Mouse (Mus musculus): ENCODE measurements at regions not wholly inside any gene's neighbourhood (a gene's known extent, or its start where the extent isn't known, plus 50 kb on each side); places are given as distances from the start of the nearest gene placed in this dataset.

- Histone ChIP-seq H3K4me1 (peaks cover 26% of the 10 kb centered on the region), H3K36me3 (no peaks in the 10 kb centered on the region), H3K27me3 (ENCODE audit: insufficient read depth, poor library complexity, severe bottlenecking) (peaks cover 100% of the 10 kb centered on the region), H3K9me3 (no peaks in the 10 kb centered on the region), H3K4me3 (no peak overlapping the region; the same call in 1 of the 2 replicates), H3K27ac (no peak overlapping the region)
- no peak for DNase-seq (ENCODE audit: low spot score)
- WGBS = 1% methylated on average over 14 of the region's 14 CpGs
Observed at GRCm38 (mm10) chr3:17790331-17790730, 157.9 kb upstream of the Cypt12 start.

- Histone ChIP-seq H3K4me1 (peaks cover 24% of the 10 kb centered on the region), H3K27ac (no peak overlapping the region), H3K36me3 (no peaks in the 10 kb centered on the region), H3K4me3 (no peak overlapping the region; the same call in 1 of the 2 replicates), H3K27me3 (ENCODE audit: insufficient read depth, poor library complexity, severe bottlenecking) (peaks cover 100% of the 10 kb centered on the region), H3K9me3 (no peaks in the 10 kb centered on the region)
- no peak for DNase-seq (ENCODE audit: low spot score)
- 2% methylated on average over 12 of the region's 12 CpGs for WGBS
Observed at GRCm38 (mm10) chr3:17790816-17791215, 157.4 kb upstream of the Cypt12 start.

DNA sequence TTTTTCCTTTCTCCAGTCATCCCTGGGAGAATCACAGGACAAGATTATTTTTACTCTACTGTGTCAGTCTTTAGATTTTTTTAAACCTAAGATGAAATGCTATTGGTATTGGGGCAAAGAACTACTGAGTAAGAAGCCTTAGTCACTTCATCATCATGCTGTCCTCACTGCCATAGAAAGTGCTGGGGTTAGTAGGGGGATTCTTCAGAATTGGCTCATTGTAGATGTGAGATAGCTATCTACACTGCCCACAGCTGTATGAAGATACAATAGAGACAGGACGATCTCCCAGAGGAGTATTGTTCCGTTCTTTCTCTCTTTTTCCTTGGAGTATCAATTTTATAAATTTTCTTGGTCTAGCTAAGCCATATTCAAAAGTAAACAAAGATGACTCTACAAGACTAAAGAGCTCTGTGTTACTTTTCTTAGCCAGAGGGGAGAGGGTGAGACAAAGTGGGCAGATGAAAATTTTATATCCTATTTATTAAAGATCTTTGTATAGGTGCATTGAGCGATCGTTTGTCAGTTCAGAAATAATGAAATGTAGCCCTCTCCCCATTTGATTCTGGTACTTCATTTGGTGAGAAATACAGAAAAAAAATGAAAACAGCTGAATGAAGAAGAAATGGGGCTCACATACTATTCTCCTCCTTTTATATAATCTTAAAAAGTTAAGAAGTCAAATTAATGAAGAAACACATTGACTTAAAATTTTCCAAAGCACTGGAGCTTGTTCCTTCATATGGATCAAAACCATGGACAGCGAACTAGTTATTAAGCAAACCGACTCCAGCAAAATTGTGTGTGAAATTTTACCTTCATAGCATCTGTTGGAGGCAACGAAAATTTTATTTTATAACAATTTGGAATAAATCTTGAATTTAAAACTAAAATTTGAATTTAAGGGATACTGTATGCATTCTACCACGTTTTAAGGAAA, 156.6 kb upstream of the Cypt12 start:
- 21% methylated on average over 8 of the region's 8 CpGs for WGBS
- H3K9me3 ChIP-seq = no peaks in the 10 kb centered on the region
- no peak overlapping the region for H3K4me3 ChIP-seq
- DNase-seq (ENCODE audit: low spot score) = no peak
- H3K27me3 ChIP-seq (ENCODE audit: insufficient read depth, poor library complexity, severe bottlenecking) = peaks cover 100% of the 10 kb centered on the region
- no peak overlapping the region for H3K27ac ChIP-seq
- no peaks in the 10 kb centered on the region for H3K36me3 ChIP-seq
- peaks cover 16% of the 10 kb centered on the region for H3K4me1 ChIP-seq

DNA sequence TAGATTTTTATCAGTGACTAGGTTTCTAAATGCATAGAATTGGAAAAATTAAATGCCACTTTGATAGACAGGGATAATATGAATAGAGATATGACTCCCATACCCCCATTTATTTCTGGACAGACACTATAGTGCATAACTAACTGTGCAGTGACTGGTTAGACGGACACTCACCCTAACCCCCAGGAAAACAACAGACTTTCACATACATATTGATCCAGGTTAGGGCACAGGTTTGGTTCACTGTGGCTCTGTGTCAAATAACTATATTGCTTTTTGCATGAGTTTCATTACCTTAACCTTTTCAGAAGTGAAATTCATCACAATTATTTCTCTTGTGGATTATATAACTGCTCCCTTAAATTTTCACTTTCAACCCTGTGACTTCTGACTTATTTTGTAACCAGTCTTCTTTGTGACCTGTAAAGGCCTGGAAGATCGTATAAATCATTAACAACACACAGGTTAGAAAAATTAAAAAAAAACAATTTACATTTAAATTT, 155.6 kb upstream of the Cypt12 start:
- no peak for DNase-seq (ENCODE audit: low spot score)
- no peak overlapping the region for H3K4me3 ChIP-seq
- WGBS = 35% methylated on average over 2 of the region's 2 CpGs

GRCm38 (mm10) chr3:17793646-17794250, 154.5 kb upstream of the Cypt12 start:
- H3K9me3 ChIP-seq = no peaks in the 10 kb centered on the region
- H3K4me3 ChIP-seq = peak overlapping the region; percentile 56
- DNase-seq (ENCODE audit: low spot score) = no peak
- H3K27ac ChIP-seq = no peak overlapping the region
- H3K36me3 ChIP-seq = no peaks in the 10 kb centered on the region
- H3K4me1 ChIP-seq = peaks cover 12% of the 10 kb centered on the region; the same call in 1 of the 2 replicates
- WGBS = 0% methylated on average over 24 of the region's 24 CpGs
- H3K27me3 ChIP-seq (ENCODE audit: insufficient read depth, poor library complexity, severe bottlenecking) = peaks cover 87% of the 10 kb centered on the region

More for the DNA sequence above, 155.6 kb upstream of the Cypt12 start:
- no peak overlapping the region for H3K27ac ChIP-seq
- H3K4me1 ChIP-seq = peaks cover 12% of the 10 kb centered on the region; the same call in 1 of the 2 replicates
- H3K9me3 ChIP-seq = no peaks in the 10 kb centered on the region
- H3K36me3 ChIP-seq = no peaks in the 10 kb centered on the region
- H3K27me3 ChIP-seq (ENCODE audit: insufficient read depth, poor library complexity, severe bottlenecking) = peaks cover 99% of the 10 kb centered on the region

GRCm38 (mm10) chr3:17794251-17795061, 153.8 kb upstream of the Cypt12 start:
- Histone ChIP-seq H3K9me3 (no peaks in the 10 kb centered on the region), H3K36me3 (no peaks in the 10 kb centered on the region), H3K27me3 (ENCODE audit: insufficient read depth, poor library complexity, severe bottlenecking) (peaks cover 80% of the 10 kb centered on the region), H3K27ac (no peak overlapping the region), H3K4me1 (peaks cover 12% of the 10 kb centered on the region; the same call in 1 of the 2 replicates), H3K4me3 (peak overlapping the region; percentile 56)
- WGBS = under 1% methylated on average over 46 of the region's 46 CpGs
- no peak for DNase-seq (ENCODE audit: low spot score)

DNA sequence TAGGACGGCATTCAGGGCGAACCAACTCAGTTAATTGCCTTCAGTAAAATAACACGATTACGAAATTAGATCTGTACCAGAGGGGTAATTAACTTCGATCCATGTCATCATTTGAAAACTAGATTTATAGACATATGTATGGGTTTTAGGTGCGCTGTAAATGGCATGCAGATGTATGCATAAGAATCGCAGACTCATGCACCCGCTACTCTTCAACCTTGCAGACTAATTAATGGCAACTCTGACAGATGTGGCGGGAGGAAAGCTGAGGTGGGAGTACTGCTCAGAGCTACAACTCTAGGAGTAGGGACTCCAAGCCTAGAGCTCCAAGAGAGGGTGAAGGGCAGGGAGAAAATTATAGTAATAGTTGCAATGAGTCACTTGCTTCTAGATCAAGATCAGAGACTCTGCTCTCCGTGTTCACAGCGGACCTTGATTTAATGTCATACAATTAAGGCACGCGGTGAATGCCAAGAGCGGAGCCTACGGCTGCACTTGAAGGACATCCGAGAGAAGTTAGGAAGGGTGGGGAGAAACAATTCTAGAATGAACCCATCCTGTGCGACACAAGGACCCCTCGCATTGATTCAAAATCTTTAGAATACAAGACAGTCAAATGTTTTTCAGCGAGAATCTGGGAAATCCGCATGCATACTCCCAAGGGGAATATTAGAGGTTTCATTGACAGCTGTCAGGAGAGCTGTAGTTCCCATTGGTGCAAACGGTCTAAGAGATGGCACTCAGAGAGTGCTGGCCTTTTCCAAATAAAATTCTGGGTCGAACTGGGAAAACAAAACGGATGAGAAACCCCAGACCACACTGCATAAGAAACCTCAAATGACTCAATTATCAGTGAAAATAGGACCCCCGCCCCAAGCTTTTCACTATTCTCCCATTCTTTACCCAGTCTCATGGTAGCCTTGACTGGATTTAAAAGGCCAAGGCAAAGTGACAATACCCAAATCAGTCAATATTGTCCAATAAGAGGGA, 152.6 kb upstream of the Cypt12 start:
- no peaks in the 10 kb centered on the region for H3K36me3 ChIP-seq
- no peaks in the 10 kb centered on the region for H3K9me3 ChIP-seq
- peaks cover 12% of the 10 kb centered on the region; the same call in 1 of the 2 replicates for H3K4me1 ChIP-seq
- no peak overlapping the region for H3K4me3 ChIP-seq
- no peak overlapping the region for H3K27ac ChIP-seq
- DNase-seq (ENCODE audit: low spot score) = no peak
- peaks cover 69% of the 10 kb centered on the region for H3K27me3 ChIP-seq (ENCODE audit: insufficient read depth, poor library complexity, severe bottlenecking)
- 3% methylated on average over 24 of the region's 24 CpGs for WGBS

GRCm38 (mm10) chr3:17796766-17797165, 151.4 kb upstream of the Cypt12 start:
- no peak for DNase-seq (ENCODE audit: low spot score)
- H3K9me3 ChIP-seq = no peaks in the 10 kb centered on the region
- WGBS = 15% methylated on average over 3 of the region's 3 CpGs
- H3K4me1 ChIP-seq = peaks cover 12% of the 10 kb centered on the region; the same call in 1 of the 2 replicates
- H3K36me3 ChIP-seq = no peaks in the 10 kb centered on the region
- H3K4me3 ChIP-seq = no peak overlapping the region
- H3K27ac ChIP-seq = no peak overlapping the region
- H3K27me3 ChIP-seq (ENCODE audit: insufficient read depth, poor library complexity, severe bottlenecking) = peaks cover 57% of the 10 kb centered on the region

DNA sequence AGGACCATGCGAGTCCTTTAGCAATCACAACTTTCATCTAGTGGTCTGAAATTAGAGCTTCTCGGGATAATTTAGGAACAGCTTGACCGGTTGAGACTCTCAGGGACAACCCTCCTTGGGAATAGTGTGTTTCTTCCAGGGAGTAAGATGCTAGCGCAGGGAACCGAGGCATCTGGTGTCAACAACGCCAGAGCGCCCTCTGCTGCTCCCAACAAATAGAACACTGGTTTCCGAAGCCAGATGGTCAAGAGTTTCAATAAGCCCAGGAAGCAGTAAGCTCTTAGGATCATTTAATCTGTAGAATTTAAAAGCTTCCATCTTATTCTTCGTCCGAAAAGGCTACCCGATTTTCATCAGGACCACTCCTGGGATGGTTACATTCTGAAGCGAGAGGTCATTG, 149.8 kb upstream of the Cypt12 start:
- peaks cover 12% of the 10 kb centered on the region; the same call in 1 of the 2 replicates for H3K4me1 ChIP-seq
- no peak overlapping the region for H3K4me3 ChIP-seq
- DNase-seq (ENCODE audit: low spot score) = no peak
- no peak overlapping the region for H3K27ac ChIP-seq
- H3K27me3 ChIP-seq (ENCODE audit: insufficient read depth, poor library complexity, severe bottlenecking) = peaks cover 41% of the 10 kb centered on the region
- no peaks in the 10 kb centered on the region for H3K9me3 ChIP-seq
- WGBS = 5% methylated on average over 12 of the region's 12 CpGs
- H3K36me3 ChIP-seq = no peaks in the 10 kb centered on the region

- no peak overlapping the region for H3K4me3 ChIP-seq
- H3K27me3 ChIP-seq (ENCODE audit: insufficient read depth, poor library complexity, severe bottlenecking) = peaks cover 33% of the 10 kb centered on the region
- H3K9me3 ChIP-seq = no peaks in the 10 kb centered on the region
- no peak overlapping the region for H3K27ac ChIP-seq
- peaks cover 5% of the 10 kb centered on the region; the same call in 1 of the 2 replicates for H3K4me1 ChIP-seq
- DNase-seq (ENCODE audit: low spot score) = no peak
- H3K36me3 ChIP-seq = no peaks in the 10 kb centered on the region
- WGBS = 42% methylated on average over 6 of the region's 6 CpGs
Observed at GRCm38 (mm10) chr3:17799120-17799519, 149.1 kb upstream of the Cypt12 start.

DNA sequence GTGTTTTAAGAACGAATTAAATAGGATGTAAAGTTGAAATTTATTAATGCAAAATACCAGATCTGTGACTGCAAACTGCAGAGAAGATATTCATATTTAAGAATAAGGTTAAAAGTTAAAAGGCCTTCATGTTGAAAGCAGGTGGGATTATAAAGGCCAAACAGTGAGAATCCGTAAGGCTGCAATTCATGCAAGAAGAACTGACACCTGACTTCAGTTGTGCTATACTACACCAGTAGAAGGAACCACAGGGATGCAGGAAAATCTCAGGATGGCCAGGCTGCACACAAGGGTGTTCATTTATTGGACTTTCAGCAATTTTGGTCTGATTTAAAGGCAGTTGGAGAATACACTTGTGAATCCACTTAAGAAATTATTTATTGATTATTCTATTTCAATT, 147.4 kb upstream of the Cypt12 start:
- Histone ChIP-seq H3K9me3 (no peaks in the 10 kb centered on the region), H3K27me3 (ENCODE audit: insufficient read depth, poor library complexity, severe bottlenecking) (peaks cover 16% of the 10 kb centered on the region), H3K27ac (no peak overlapping the region), H3K36me3 (no peaks in the 10 kb centered on the region), H3K4me1 (no peaks in the 10 kb centered on the region), H3K4me3 (no peak overlapping the region)
- WGBS = 66% methylated on average over 2 of the region's 2 CpGs
- DNase-seq (ENCODE audit: low spot score) = no peak

Measured in heart, embryonic 10.5 days (tissue).